ENCODE assay signal across 11 mouse cellular contexts in genomic region chr5:66800243-66800642, GRCm38 (mm10). TPM values are rescaled to one million over a fixed set of nuclear protein-coding genes. Genes with fewer than 3 reads are reported as not detected.
DNase-seq lines count a peak whose midpoint lies in the region; ATAC-seq and TF ChIP-seq lines count a peak whose summit lies in the region.
"Had no signal": no experiment of that assay in that cellular context is flagged by ENCODE, and none has a peak within 500 bp of the region (broad histone marks: within the 10 kb centered on the region; RNA-seq: fewer than 3 reads in every experiment).

No protein-coding gene starts in this region.

- TF ChIP-seq CTCF in midbrain, postnatal 0 days (IDR thresholded peaks at IDR 0.05) = no peak

- no peak overlapping the region for H3K4me2 ChIP-seq in forebrain, embryonic 13.5 days
- H3K4me2 ChIP-seq in midbrain, postnatal 0 days (ENCODE audit: low read depth, low read length, poor library complexity, severe bottlenecking) = no peak overlapping the region
- H3K4me2 ChIP-seq in kidney, embryonic 16.5 days (replicated peaks; ENCODE audit: low read depth, low read length) = peak overlapping the region; percentile 14; the same call in 1 of the 2 replicates

- 0 out of 2 replicates have a peak overlapping the region, but pooled peaks have one; percentile 56 for H3K27ac ChIP-seq in forebrain, embryonic 10.5 days
- no peak overlapping the region for H3K27ac ChIP-seq in forebrain, embryonic 13.5 days
- peak overlapping the region; percentile 67 for H3K27ac ChIP-seq in midbrain, embryonic 10.5 days (replicated peaks)
- H3K27ac ChIP-seq in midbrain, postnatal 0 days (ENCODE audit: low read depth, low read length) = no peak overlapping the region
- H3K27ac ChIP-seq in kidney, embryonic 16.5 days (ENCODE audit: low read length) = peak overlapping the region; percentile 59; the same call in 1 of the 2 replicates

- no peak for ATAC-seq in forebrain, embryonic 13.5 days
- ATAC-seq in midbrain, postnatal 0 days (ENCODE audit: low FRiP score) = no peak
- ATAC-seq in kidney, embryonic 16.5 days (ENCODE audit: low FRiP score, low TSS enrichment) = no peak

- no peak for DNase-seq in forebrain, embryonic 10.5 days (ENCODE audit: extremely low spot score, low spot score)
- DNase-seq in midbrain, embryonic 10.5 days (ENCODE audit: low spot score) = peak; percentile 28
- no peak for DNase-seq in midbrain, postnatal 0 days (ENCODE audit: low spot score)
- peak; percentile 31 for DNase-seq in retina, embryonic 14.5 days (ENCODE audit: low spot score)
- no peak for DNase-seq in layer of hippocampus, postnatal 14 days (ENCODE audit: low spot score in 2 of 2)
- no peak for DNase-seq in right cerebral cortex, postnatal 10 days (ENCODE audit: low spot score in 2 of 2)
- DNase-seq: gastrocnemius, postnatal 36 days had no signal

- no peaks in the 10 kb centered on the region for H3K27me3 ChIP-seq in forebrain, embryonic 10.5 days (ENCODE audit: poor library complexity, severe bottlenecking)
- no peaks in the 10 kb centered on the region for H3K27me3 ChIP-seq in forebrain, embryonic 13.5 days
- H3K27me3 ChIP-seq in midbrain, embryonic 10.5 days (ENCODE audit: low read depth, poor library complexity, severe bottlenecking) = no peaks in the 10 kb centered on the region; the same call in 1 of the 2 replicates
- H3K27me3 ChIP-seq in midbrain, postnatal 0 days (ENCODE audit: insufficient read depth, low read length) = no peaks in the 10 kb centered on the region
- no peaks in the 10 kb centered on the region; the same call in 1 of the 2 replicates for H3K27me3 ChIP-seq in kidney, embryonic 16.5 days (ENCODE audit: insufficient read depth, low read length)

- H3K36me3 ChIP-seq in forebrain, embryonic 10.5 days (replicated peaks) = no peaks in the 10 kb centered on the region
- H3K36me3 ChIP-seq in forebrain, embryonic 13.5 days (ENCODE audit: poor library complexity, severe bottlenecking) = no peaks in the 10 kb centered on the region
- no peaks in the 10 kb centered on the region for H3K36me3 ChIP-seq in midbrain, embryonic 10.5 days
- no peaks in the 10 kb centered on the region for H3K36me3 ChIP-seq in midbrain, postnatal 0 days (ENCODE audit: insufficient read depth, low read length)
- no peaks in the 10 kb centered on the region for H3K36me3 ChIP-seq in kidney, embryonic 16.5 days (ENCODE audit: insufficient read depth, low read length)

- H3K9me3 ChIP-seq in forebrain, embryonic 10.5 days = no peaks in the 10 kb centered on the region
- H3K9me3 ChIP-seq in forebrain, embryonic 13.5 days (replicated peaks) = no peaks in the 10 kb centered on the region
- no peaks in the 10 kb centered on the region for H3K9me3 ChIP-seq in midbrain, embryonic 10.5 days (replicated peaks)
- no peaks in the 10 kb centered on the region for H3K9me3 ChIP-seq in midbrain, postnatal 0 days (ENCODE audit: low read length)
- no peaks in the 10 kb centered on the region for H3K9me3 ChIP-seq in kidney, embryonic 16.5 days (ENCODE audit: low read length)

- no peak overlapping the region for H3K9ac ChIP-seq in forebrain, embryonic 13.5 days
- H3K9ac ChIP-seq in midbrain, postnatal 0 days (replicated peaks; ENCODE audit: low read length, poor library complexity, severe bottlenecking) = no peak overlapping the region
- H3K9ac ChIP-seq in kidney, embryonic 16.5 days (replicated peaks; ENCODE audit: low read length) = no peak overlapping the region

- H3K4me1 ChIP-seq in forebrain, embryonic 10.5 days = peaks cover 38% of the 10 kb centered on the region
- peaks cover 50% of the 10 kb centered on the region for H3K4me1 ChIP-seq in forebrain, embryonic 13.5 days
- H3K4me1 ChIP-seq in midbrain, embryonic 10.5 days = peaks cover 59% of the 10 kb centered on the region
- peaks cover 16% of the 10 kb centered on the region for H3K4me1 ChIP-seq in midbrain, postnatal 0 days (ENCODE audit: insufficient read depth, low read length)
- H3K4me1 ChIP-seq in kidney, embryonic 16.5 days (ENCODE audit: insufficient read depth, low read length) = peaks cover 36% of the 10 kb centered on the region

- H3K4me3 ChIP-seq in forebrain, embryonic 10.5 days = no peak overlapping the region
- H3K4me3 ChIP-seq in forebrain, embryonic 13.5 days = no peak overlapping the region
- H3K4me3 ChIP-seq in midbrain, embryonic 10.5 days = no peak overlapping the region
- H3K4me3 ChIP-seq in midbrain, postnatal 0 days (ENCODE audit: low read depth, low read length) = no peak overlapping the region
- H3K4me3 ChIP-seq in kidney, embryonic 16.5 days (ENCODE audit: low read length) = no peak overlapping the region
- H3K4me3 ChIP-seq: erythroblast, embryonic 14.5 days had no signal

- 34% methylated on average over 9 of the region's 9 CpGs for WGBS in forebrain, embryonic 10.5 days
- 26% methylated on average over 9 of the region's 9 CpGs for WGBS in forebrain, embryonic 13.5 days
- WGBS in midbrain, embryonic 10.5 days = 29% methylated on average over 9 of the region's 9 CpGs
- 34% methylated on average over 9 of the region's 9 CpGs for WGBS in midbrain, postnatal 0 days
- 8% methylated on average over 9 of the region's 9 CpGs for WGBS in kidney, embryonic 16.5 days

RNA-seq across cellular contexts. Expression of gene Limch1, which starts 54.6 kb away (rescaled TPM):
- polyA plus RNA-seq in forebrain, embryonic 10.5 days (2016; fragmentation: Nextera tagmentation; extraction: Ambion mirVana) = 26.6 and 28.3 TPM in 2 replicates
- polyA plus RNA-seq in forebrain, embryonic 13.5 days (2015; fragmentation: Nextera tagmentation; extraction: Ambion mirVana) = 48.4 and 48.7 TPM in 2 replicates
- 33.2 and 37.2 TPM in 2 replicates for polyA plus RNA-seq in midbrain, embryonic 10.5 days (2016; fragmentation: Nextera tagmentation; extraction: Ambion mirVana)
- total RNA-seq in midbrain, postnatal 0 days (2014; rRNA removed) = 97.8 and 119 TPM in 2 replicates
- polyA plus RNA-seq in midbrain, postnatal 0 days (2015; fragmentation: Nextera tagmentation; extraction: Ambion mirVana) = 46.6 and 46.7 TPM in 2 replicates
- 36.3 and 37.5 TPM in 2 replicates for polyA plus RNA-seq in kidney, embryonic 16.5 days (2015; fragmentation: Nextera tagmentation; extraction: Ambion mirVana)
- 100 to 1,000 TPM; 111 to 115 TPM for total RNA-seq in layer of hippocampus, postnatal 14 days (2021)
- polyA plus RNA-seq: C2C12; erythroblast, embryonic 14.5 days had no signal

Comparison
In these comparisons a context has a peak if more than half of its experiments do, and no peak if none do; other contexts are left out.
1. DNase-seq: peak in midbrain, embryonic 10.5 days (single experiment) and retina, embryonic 14.5 days (single experiment); none in forebrain, embryonic 10.5 days (single experiment), midbrain, postnatal 0 days (single experiment), layer of hippocampus, postnatal 14 days (0 of 2) and right cerebral cortex, postnatal 10 days (0 of 2).
2. H3K27ac ChIP-seq: peak in forebrain, embryonic 10.5 days (single experiment), midbrain, embryonic 10.5 days (single experiment) and kidney, embryonic 16.5 days (single experiment); none in forebrain, embryonic 13.5 days (single experiment) and midbrain, postnatal 0 days (single experiment).